Mouse (Mus musculus) CH12.LX (cell line): Measurements from ENCODE around the gene Gtsf1. TPM values are rescaled to one million over a fixed set of nuclear protein-coding genes. Genes with fewer than 3 reads are reported as not detected.

Source experiments
- polyA plus RNA-seq: library from polyadenylated mRNA; unstranded; fragments of >175 nt; gene quantifications from 2 replicates; pipeline ENCODE4 v1.2.1, GENCODE M21; 2012; ENCODE audit warnings: low read depth; ENCODE audit not compliant: insufficient read length
- total RNA-seq, 2 experiments: library from RNA; depleted of rRNA; stranded (reverse); fragments of 300-350 nt in 1 of 2; fragments of >200 nt in 1 of 2; gene quantifications; 2 replicates each; pipeline ENCODE4 v1.2.3; 2012 to 2014

Gene Gtsf1
- total and polyA plus RNA-seq, 3 experiments, result not detected

Other genes starting within 250 kb of the Gtsf1 start
- gene Cbx5, start 190.7 kb downstream of the Gtsf1 start, total RNA-seq (2012; rRNA removed), result 94.9 and 99.6 TPM in 2 replicates
- 152 and 171 TPM in 2 replicates for gene Cbx5, start 190.7 kb downstream of the Gtsf1 start, total RNA-seq (2014; rRNA removed)
- gene Cbx5, start 190.7 kb downstream of the Gtsf1 start, polyA plus RNA-seq, result 128 and 151 TPM in 2 replicates
- 635 and 691 TPM in 2 replicates for gene Hnrnpa1, start 190.0 kb downstream of the Gtsf1 start, total RNA-seq (2012; rRNA removed)
- gene Hnrnpa1, start 190.0 kb downstream of the Gtsf1 start, total RNA-seq (2014; rRNA removed), result 757 and 802 TPM in 2 replicates
- 1,746 and 1,799 TPM in 2 replicates for gene Hnrnpa1, start 190.0 kb downstream of the Gtsf1 start, polyA plus RNA-seq
- gene Nfe2, start 172.1 kb downstream of the Gtsf1 start, total RNA-seq (2012; rRNA removed), result 0.13 TPM in 1 of 2 replicates, not detected in the other
- not detected in 2 replicates for gene Nfe2, start 172.1 kb downstream of the Gtsf1 start, total RNA-seq (2014; rRNA removed)
- gene Nfe2, start 172.1 kb downstream of the Gtsf1 start, polyA plus RNA-seq, result 0.14 and 0.33 TPM in 2 replicates
- 80.0 and 97.9 TPM in 2 replicates for gene Copz1, start 157.8 kb downstream of the Gtsf1 start, total RNA-seq (2012; rRNA removed)
- gene Copz1, start 157.8 kb downstream of the Gtsf1 start, total RNA-seq (2014; rRNA removed), result 135 and 148 TPM in 2 replicates
- 263 and 271 TPM in 2 replicates for gene Copz1, start 157.8 kb downstream of the Gtsf1 start, polyA plus RNA-seq
- gene Gpr84, start 119.9 kb downstream of the Gtsf1 start, total RNA-seq (2012; rRNA removed), result 0.25 and 0.42 TPM in 2 replicates
- 0.26 and 0.66 TPM in 2 replicates for gene Gpr84, start 119.9 kb downstream of the Gtsf1 start, total RNA-seq (2014; rRNA removed)
- 0.79 and 1.4 TPM in 2 replicates for gene Gpr84, start 119.9 kb downstream of the Gtsf1 start, polyA plus RNA-seq
- 2.7 and 3.1 TPM in 2 replicates for gene Zfp385a, start 90.4 kb downstream of the Gtsf1 start, total RNA-seq (2012; rRNA removed)
- gene Zfp385a, start 90.4 kb downstream of the Gtsf1 start, total RNA-seq (2014; rRNA removed), result 1.0 and 1.2 TPM in 2 replicates
- 45.2 and 59.9 TPM in 2 replicates for gene Zfp385a, start 90.4 kb downstream of the Gtsf1 start, polyA plus RNA-seq
- 0.17 and 0.21 TPM in 2 replicates for gene Itga5, start 63.7 kb downstream of the Gtsf1 start, total RNA-seq (2012; rRNA removed)
- 0.07 and 0.28 TPM in 2 replicates for gene Itga5, start 63.7 kb downstream of the Gtsf1 start, total RNA-seq (2014; rRNA removed)
- gene Itga5, start 63.7 kb downstream of the Gtsf1 start, polyA plus RNA-seq, result 1.6 and 1.8 TPM in 2 replicates
- gene Gtsf2, start 18.0 kb upstream of the Gtsf1 start, total RNA-seq (2012; rRNA removed), result not detected in 2 replicates
- not detected in 2 replicates for gene Gtsf2, start 18.0 kb upstream of the Gtsf1 start, total RNA-seq (2014; rRNA removed)
- gene Gtsf2, start 18.0 kb upstream of the Gtsf1 start, polyA plus RNA-seq, result not detected in 2 replicates
- gene Nckap1l, start 23.3 kb upstream of the Gtsf1 start, total RNA-seq (2012; rRNA removed), result 58.5 and 68.6 TPM in 2 replicates
- gene Nckap1l, start 23.3 kb upstream of the Gtsf1 start, total RNA-seq (2014; rRNA removed), result 77.7 and 78.2 TPM in 2 replicates
- gene Nckap1l, start 23.3 kb upstream of the Gtsf1 start, polyA plus RNA-seq, result 102 and 109 TPM in 2 replicates
- gene Pde1b, start 72.6 kb upstream of the Gtsf1 start, total RNA-seq (2012; rRNA removed), result 15.0 and 16.3 TPM in 2 replicates
- 14.2 and 19.2 TPM in 2 replicates for gene Pde1b, start 72.6 kb upstream of the Gtsf1 start, total RNA-seq (2014; rRNA removed)
- gene Pde1b, start 72.6 kb upstream of the Gtsf1 start, polyA plus RNA-seq, result 31.9 and 36.7 TPM in 2 replicates
- 0.21 TPM in 1 of 2 replicates, not detected in the other for gene Ppp1r1a, start 107.5 kb upstream of the Gtsf1 start, total RNA-seq (2012; rRNA removed)
- not detected in 2 replicates for gene Ppp1r1a, start 107.5 kb upstream of the Gtsf1 start, total RNA-seq (2014; rRNA removed)
- 0.59 and 1.1 TPM in 2 replicates for gene Ppp1r1a, start 107.5 kb upstream of the Gtsf1 start, polyA plus RNA-seq
- not detected in 2 replicates for gene Glycam1, start 134.6 kb upstream of the Gtsf1 start, total RNA-seq (2012; rRNA removed)
- not detected in 2 replicates for gene Glycam1, start 134.6 kb upstream of the Gtsf1 start, total RNA-seq (2014; rRNA removed)
- gene Glycam1, start 134.6 kb upstream of the Gtsf1 start, polyA plus RNA-seq, result not detected in 2 replicates